Mouse (Mus musculus): ENCODE data around the gene Gad2.
"Not testable (repeated sequence)": the region's sequence is repeated elsewhere in the genome, so short reads cannot be mapped to it uniquely, and the experiment has no call there.

The Gad2 gene
- long read RNA-seq, experiment 1: 0 reads
- long read RNA-seq, experiment 2: 0 reads

DNA sequence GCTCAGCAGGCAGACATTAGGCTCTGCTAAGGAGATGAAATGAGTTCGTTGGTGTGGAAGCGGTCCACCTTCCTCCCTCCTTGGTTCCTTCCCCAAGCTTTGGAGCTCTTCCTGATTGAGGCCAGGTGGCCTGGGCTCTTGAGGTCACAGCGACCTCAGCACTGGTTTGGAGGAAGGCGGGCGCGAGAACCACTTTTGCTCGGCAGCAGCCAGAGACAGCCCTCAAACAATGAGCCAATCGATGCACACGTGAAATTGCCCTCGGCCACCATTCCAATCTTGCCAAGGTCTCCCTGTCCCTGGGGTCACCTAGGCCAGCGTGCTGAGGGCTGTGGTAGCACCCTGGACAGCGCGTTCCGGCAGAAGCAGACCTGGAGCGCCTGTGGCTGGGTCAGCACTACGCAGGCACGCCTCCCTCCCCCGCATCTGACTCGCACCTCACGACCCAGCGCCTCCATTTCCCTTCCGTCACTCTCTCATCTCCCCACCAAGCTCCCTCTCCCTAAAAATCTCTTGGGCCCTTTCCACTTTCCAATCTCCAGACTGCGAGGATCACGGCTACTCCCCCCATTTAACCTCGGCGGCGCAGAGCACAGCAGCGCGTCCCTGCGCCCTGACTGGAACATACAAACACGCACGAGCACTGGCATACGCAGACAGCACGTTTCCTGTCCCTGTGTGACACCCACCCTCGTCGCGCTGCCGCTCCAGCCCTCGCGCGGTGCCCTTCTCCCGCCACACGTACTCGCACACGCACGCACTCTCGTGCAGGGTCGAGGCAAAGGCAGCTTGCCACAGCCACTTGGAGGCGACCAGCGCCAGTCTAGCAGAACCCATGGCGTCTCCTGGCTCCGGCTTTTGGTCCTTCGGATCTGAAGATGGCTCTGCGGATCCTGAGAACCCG lies at the start of gene Gad2:
Gene Gad2, plus strand, starts transcription at position 378 of the 904 bp plus-strand sequence.
- intact Hi-C loops (cut with DNase I): no loop called here

DNA sequence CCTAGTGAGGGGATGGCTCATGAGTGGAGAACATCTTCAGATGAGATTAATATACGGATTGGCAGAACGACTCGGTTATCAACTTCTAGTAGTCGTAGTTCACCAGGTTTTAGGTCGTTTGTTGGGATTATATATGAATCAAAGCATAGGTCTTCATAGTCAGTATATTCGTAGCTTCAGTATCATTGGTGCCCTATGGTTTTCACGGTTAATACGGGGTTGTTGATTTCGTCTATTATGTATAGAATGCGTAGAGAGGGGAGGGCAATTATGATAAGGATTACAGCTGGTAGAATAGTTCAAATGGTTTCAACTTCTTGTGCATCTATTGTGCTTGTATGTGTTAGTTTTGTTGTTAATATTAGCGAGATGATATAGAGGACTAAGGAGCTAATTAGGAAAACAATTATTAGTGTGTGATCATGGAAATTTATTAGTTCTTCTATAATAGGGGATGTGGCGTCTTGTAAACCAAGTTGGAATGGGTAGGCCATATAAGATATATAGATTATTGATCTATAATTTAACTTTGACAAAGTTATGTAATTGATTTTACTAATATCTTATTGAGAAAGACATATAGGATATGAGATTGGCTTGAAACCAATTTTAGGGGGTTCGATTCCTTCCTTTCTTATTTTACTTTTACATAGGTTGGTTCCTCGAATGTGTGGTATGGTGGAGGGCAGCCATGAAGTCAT lies 34.4 kb upstream of the Gad2 start:
- intact Hi-C loops (cut with DNase I): not testable (repeated sequence)

DNA sequence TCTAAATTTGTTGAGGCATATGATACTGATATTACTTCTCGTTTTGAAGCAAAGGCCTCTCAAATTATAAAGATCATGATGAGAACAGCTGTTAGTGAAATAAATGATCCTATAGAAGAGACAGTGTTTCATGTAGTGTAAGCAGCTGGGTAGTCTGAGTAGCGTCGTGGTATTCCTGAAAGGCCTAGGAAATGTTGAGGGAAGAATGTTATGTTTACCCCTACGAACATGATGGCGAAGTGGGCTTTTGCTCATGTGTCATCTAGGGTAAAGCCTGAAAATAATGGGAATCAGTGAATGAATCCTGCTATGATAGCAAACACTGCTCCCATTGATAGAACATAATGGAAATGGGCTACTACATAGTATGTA lies 33.8 kb upstream of the Gad2 start:
- intact Hi-C loops (cut with DNase I): not testable (repeated sequence)

DNA sequence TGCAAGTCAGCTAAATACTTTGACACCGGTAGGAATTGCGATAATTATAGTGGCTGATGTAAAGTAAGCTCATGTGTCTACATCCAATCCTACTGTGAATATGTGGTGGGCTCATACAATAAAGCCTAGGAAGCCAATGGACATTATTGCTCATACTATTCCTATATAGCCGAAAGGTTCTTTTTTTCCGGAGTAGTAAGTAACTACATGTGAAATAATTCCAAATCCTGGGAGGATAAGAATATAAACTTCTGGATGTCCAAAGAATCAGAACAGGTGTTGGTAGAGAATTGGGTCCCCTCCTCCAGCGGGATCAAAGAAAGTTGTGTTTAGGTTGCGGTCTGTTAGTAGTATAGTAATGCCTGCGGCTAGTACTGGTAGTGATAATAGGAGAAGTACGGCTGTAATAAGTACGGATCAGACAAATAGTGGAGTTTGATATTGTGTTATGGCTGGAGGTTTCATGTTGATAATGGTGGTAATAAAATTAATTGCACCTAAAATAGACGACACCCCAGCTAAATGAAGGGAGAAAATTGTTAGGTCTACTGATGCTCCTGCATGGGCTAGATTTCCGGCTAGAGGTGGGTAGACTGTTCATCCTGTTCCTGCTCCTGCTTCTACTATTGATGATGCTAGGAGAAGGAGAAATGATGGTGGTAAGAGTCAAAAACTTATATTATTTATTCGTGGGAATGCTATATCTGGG lies 33.2 kb upstream of the Gad2 start:
- intact Hi-C loops (cut with DNase I): not testable (repeated sequence)

DNA sequence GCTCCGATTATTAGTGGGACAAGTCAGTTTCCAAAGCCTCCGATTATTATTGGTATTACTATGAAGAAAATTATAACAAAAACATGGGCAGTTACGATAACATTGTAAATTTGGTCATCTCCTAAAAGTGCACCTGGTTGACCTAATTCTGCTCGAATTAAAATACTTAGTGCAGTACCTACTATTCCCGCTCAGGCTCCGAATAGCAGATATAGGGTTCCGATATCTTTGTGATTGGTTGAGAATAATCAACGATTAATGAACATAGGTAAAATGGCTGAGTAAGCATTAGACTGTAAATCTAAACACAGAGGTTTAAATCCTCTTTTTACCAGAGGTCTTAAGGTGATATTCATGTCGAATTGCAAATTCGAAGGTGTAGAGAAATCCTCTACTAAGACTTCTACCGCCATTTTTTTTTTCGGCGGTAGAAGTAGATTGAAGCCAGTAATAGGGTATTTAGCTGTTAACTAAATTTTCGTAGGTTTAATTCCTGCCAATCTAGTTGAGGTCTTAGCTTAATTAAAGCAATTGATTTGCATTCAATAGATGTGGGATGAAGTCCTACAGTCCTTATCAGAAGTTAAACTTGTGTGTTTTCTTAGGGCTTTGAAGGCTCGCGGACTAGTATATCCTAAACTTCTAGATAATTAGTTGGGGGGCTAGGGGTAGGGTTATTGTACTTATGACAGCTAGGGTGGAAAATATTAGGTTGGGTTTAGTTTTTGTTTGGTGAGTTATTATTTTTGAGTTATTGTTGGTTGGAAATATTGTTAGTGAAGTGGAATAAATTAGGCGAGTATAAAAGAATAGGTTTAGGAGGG lies 32.4 kb upstream of the Gad2 start:
- intact Hi-C loops (cut with DNase I): not testable (repeated sequence)

DNA sequence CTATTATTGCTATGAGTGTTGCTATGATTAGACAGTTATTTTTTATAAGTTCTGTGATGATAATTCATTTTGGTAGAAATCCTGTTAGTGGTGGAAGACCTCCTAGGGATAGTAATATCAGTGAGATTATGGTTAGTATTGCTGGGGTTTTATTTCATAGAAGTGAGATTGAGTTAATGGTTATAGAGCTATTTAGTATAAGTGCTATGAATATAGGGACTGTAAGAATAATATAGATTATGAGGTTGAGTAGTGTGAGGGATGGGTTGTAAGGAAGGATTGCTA lies 31.9 kb upstream of the Gad2 start:
- intact Hi-C loops (cut with DNase I): no loop called here

DNA sequence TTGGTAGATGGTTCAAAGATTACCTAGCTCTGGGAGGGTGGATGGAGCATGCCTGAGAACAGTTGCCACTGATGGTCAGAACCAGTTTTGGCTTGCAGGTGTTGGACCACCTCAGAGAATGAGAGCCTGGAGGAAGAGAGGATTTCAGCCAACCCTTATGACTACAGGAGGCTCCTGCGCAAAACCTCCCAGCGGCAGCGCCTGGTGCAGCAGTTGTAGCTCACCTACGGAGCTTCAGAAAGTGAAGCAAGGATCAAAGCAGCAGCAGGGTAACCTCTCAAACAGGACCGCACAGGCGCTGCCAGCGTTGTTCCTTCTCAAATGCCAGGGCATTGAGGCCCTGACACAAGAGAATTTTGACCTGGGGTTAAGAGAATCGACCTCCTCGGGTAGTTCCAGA lies 4.1 kb upstream of the Gad2 start:
- intact Hi-C loops (cut with DNase I): no loop called here

DNA sequence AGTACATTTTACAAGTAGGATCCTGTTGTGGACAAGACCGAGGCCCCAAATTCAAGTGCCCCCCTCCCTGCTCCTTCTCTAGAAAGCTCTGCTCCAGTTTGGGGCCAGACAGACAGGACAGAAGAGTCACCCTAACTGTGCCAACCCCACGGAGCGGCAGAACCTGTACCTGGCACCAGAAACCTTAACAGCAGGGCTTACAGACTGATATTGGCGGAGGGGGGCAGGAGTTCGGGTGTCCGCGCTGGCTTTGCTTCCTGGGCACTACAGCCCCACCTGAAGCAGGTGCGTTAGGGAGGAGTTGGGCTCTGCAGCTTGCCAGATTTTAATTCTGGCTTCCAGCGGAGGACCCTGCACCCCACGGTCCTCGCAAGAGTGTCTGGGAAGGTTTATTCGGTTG lies 2.6 kb upstream of the Gad2 start:
- intact Hi-C loops (cut with DNase I): no loop called here

DNA sequence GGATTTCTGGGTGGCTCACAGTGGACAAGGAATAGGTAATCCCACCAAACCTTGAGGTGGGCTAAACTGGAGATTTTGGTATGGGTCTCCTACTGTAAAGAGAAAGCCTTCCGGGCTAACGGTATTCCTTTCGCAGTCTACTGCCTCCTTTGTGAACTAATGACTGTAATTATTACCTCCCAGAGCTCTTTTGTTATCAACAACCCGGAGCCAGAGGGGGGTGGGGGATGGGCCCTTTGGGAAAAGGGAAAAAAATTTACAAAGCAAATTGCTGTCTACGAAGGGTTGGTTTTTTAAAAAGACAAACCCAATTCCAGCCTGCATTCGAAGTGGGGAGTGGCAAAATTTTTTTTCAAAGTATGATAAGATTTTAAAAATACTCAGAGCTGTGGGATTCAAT lies 2.0 kb upstream of the Gad2 start:
- intact Hi-C loops (cut with DNase I): no loop called here

DNA sequence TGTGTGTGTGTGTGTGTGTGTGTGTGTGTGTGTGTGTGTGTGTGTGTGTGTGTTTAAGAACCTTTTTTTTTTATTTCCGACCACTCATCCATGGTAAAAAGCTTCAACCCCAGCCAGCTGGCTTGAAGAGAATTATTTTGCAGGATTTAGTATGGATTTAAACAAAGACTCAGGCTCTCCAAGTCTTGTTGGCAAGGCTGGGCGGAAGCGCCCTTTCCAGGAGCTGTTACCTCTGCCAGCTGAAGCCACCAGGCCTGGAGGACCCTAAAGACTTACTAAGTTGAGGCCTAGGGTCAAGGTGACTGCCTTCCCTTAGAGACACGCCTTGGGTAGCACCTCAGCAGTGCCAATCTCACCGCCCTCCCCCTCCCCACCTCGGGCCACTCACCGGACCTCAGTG lies 1.5 kb upstream of the Gad2 start:
- intact Hi-C loops (cut with DNase I): no loop called here

DNA sequence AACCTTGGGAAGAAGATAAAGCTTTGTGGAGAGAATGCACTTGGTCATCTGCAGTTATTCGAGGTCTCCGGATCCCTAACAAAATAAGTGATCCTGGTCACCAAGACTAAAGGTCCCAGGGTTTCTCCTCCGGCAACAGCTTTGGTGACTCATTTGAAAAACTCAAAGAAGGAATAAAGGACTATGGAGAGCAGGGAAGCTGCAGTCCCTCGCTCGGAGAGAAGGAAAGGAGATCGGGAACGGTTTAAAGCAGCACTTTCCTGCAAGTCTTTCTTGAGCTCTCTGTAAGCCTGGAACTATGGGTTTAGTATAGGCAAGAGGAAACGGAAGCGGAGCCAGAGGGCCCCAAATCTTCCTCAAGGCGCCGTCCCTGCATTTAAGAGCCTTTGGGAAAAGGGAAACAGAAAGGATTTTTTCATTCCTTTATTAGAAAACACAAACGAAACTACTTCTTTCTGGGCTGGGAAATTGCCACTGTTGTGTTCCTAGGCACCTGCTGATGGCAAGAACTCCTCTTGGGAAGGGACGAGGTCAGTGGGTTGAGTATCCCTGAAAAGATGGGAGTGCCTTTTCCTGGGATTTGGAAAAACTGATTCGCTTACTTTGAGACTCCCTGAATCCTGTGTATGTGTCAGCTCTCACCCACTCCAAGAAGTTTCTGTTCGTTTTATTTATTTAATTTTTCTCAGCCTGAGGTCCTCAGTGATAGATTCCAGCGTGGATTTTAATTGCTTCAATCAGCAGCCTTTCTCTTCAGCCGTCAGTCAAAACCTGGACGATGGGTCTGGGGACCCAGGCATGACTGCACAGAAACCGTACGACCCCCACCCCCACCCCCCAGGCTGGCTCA lies 802 bp upstream of the Gad2 start:
- intact Hi-C loops (cut with DNase I): no loop called here

DNA sequence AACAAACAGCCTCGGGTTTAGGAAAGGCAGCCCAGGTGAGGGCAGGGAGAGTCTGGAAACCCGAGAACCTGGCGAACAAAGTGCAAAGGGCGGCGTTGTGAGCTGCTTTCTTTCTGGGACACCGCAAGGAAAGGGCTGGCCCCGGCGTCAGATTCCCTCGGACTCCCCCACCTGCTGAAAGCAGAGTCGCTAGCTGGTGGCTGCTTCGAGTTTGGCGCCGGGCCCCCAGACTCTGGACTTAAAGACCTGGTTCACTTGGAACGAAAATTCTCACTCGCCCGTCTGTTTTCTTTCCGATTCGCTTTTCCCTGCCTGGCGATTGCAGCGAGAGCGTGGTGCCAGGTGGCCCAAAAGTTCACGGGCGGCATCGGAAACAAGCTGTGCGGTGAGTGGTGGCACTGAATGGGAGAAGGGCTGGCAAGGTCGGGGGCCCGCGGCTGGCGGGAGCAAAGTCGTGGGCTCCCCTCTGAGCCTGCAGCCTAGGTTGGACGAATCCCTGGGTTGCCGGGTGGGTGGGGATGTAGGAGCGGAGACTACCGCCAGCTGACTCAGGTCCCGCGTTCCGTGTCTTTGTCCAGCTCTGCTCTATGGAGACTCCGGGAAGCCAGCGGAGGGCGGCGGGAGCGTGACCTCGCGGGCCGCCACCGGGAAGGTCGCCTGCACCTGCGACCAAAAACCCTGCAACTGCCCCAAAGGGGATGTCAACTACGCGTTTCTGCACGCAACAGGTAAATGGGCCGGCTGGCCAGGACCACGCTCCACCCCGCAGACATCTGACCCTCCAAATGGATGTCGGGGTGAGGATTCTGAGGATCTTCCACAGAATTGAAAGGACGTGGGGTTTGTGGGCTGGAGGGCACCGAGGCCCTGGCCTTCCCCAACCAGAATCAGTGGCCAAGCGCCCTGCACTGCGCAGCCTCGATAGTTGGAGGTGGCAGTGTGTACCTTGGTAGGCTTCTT lies 1.4 kb downstream of the Gad2 start:
- intact Hi-C loops (cut with DNase I): no loop called here

DNA sequence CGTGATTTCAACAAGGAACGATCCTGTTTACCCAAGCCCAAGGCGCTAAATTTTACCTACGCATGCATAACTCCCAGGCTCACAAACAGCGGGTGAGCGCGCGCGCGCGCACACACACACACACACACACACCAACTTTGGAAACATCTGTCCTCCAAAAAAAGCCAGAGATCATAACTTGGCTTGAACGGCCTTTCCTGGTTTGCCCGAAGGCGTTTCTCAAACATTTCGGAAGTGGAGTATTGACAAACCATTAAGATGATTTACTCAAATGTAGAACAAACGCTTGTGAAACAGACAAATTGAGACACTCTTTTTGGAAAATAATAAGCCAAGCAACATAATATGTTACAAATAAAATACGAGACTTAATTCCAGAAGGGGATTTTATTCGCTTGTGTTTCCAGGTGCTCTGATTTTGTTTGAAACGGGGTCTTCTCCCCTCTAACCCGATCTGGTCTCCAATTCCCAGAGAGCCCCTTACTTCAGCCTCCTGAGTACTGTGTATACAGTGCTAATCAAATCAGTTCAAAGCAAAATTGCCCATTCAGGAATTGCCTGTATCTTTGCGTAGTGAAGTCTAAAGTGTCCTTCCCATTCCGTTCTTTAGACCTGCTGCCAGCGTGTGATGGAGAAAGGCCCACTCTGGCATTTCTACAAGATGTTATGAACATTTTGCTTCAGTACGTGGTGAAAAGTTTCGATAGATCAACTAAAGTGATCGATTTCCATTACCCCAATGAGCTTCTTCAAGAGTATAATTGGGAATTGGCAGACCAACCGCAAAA lies 2.4 kb downstream of the Gad2 start:
- intact Hi-C loops (cut with DNase I): no loop called here

DNA sequence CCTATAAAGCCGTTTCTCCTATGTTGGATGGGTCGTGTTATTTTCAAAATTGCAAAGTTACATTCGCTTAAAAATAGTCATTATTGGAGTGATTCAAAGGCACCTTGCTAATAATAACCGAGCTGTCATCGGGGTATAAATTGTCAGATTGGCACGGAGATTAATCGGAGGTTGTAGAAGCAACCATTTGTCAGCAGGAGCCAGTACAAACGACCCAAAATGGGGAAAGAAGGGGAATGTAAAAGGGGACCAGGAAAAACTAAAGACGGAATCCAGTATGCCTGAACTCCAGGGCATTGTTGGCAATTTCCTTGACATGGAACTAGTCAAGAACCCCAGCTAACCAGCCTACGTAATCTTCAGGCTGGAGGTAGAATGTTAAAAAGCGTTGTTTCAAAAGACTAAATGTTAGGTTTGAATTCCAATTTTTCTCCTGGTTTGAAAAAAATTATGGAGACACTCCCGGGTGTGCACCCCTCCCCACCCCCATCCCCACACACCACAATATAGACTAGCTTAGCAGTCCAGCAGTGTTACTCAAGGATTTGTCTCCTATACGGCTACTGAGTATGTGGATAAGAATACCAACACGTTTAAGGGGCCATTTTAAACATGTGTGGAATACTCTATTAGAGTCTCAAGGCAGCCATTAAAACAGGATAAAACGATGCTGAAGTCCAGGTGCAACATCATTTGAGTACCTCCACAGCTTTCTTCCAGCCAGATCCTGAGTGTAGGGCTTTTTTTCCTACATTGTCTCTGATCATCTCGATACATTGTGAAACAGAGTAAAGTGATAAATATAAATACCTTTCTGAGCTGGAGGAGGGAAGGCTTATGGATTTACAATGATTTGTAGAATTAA lies 3.3 kb downstream of the Gad2 start:
- intact Hi-C loops (cut with DNase I): no loop called here

DNA sequence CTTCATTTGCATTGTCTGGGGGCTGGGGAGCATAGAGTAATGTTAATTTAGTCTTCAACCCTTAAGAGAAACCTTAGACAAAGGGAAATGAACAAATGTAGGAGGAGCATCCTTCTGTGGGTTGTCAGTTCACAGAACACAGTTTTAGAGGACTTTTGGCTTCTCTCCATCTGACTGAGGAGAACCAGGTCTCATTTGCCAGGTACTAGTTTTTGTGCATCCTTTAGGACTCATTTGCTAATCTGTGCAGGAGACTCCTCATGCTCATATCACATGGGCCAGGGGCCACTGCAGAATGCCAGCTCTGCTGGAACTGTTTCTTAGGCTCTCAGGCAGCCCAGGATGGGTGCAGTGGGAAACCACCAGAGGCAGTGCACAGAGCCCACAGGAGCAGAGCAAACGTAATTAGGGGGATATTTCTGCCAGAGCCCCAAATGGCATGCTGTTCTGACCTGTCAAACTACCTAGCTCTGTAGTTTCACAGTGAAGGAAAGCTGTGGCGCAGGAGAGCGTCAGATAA lies 5.2 kb downstream of the Gad2 start:
- intact Hi-C loops (cut with DNase I): no loop called here

DNA sequence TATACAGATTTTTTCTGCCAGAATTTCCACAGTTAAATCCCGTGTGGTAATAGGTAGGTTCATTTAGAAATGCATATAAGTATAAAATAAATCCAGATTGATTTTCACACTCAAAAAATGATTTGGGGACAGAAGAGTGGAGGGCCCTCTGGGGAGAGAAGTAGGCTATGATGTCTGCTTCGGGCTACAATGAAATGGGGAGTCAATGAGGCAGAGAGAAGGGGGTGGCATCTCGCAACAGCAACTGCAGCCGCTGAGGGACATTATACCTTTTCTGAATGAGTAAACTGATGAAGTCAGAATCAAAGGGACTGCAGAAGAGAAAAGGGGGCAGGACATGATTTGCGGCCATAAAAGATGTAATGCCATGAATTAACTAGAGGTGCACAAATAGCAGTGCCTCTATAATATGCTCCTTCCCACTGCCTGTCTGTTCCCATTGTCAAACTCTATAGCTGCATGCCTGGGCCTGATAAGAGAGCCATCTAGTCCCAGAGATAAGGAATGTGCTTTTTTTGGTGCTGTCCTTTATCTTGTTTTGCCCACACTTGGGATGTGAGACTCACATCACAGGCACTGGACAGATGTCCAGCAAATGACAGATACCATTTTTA lies 5.9 kb downstream of the Gad2 start:
- intact Hi-C loops (cut with DNase I): no loop called here

DNA sequence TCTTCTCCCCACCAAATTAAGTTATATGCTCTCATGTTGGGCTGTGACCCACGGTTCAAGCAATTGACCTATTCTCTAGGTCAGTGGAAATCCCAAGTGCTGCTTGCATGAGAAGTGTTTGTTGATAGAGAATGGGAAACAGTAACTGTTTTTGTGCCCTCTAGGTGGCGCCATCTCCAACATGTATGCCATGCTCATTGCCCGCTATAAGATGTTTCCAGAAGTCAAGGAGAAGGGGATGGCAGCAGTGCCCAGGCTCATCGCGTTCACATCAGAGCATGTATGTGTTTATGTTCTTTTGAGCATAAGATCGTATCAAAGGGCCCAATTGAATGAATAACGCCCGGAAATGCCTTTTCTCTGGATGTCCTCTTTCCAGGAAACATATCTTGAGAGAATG lies 12.8 kb downstream of the Gad2 start:
- intact Hi-C loops (cut with DNase I): loop anchor here (2.0 kb wide), 1 partner anchor 88 kb away; no protein-coding TSS in a partner anchor

Measured in adrenal gland (tissue).